Mouse (Mus musculus): ENCODE data around the gene Sorbs1. TPM values are rescaled to one million over a fixed set of nuclear protein-coding genes. Genes with fewer than 3 reads are reported as not detected.

Gene Sorbs1
- total RNA-seq, 2 experiments from 2014 or later = 57.9 to 70.9 TPM

DNA sequence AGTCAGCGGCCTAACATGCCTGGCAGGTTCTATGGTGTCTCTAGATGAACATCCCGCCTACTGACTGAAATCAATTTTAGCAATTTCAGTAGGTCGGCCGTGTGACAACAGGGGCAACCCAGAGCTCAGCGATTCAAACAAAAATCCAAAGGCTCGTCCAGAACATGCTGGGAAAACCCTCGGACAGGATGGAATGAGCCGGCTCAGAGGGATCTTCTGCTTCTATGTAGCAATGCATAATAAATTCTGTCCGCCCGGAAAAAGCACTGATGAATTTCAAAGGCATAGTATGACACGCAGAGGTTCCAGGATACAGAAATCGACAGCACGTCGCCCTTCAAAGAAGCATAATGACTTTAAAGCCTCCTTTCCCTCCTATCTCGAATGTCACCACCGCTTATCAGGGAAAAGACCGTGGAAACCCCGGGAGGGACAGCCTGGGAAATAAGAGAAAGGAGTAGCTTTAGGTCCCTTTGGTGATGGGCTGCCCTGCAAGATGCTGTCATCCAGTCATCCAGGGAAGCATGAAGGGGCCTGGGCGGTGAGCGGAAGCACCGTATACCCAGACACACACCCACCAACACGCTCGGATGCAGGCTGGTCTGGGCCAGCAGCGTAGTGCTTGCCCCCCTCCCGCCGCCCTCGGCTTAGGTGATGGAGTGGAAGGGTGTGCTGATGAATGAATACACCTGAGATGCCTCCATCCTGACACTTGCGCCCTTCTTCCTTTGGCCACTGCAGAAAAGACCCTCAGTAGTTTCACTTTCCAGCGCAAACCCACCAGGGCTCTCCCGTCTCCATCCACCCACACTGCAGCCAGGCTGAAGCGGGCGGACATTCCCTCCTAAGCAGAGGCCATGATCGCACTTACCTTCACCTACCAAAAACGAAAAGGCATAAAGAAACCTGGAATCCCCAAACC lies 818 bp downstream of the Sorbs1 start:
- peak; percentile 24 for DNase-seq

DNA sequence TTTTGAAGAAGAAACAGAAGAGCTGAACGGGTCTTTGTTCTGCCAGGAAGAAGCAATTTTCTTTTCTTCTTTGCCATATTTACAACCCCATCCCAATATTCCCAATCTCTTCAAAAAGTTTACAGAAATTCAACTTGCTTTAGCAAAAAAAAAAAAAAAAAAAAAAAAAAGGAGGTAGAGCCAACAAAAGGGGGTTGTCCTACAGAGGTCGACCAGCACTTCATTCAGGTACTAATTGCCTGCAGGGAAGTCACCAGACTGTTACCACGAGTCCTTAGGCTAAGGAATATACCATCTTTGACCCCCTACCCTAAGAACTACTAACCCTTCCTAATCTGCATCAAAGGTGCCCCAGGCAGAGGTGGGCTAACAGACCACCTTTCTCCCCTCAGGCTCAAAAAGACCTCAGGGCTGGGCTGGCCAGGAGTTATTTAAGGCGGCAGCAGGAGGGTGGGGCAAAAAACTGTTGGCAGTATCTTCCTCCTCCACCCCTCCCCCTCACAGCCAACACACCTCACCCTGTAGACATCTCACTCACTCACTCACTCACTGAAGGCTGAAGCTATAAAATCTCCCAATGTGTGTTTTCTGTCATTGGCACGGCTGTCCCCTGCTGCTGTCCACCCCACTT lies 1.8 kb downstream of the Sorbs1 start:
- no peak for DNase-seq

DNA sequence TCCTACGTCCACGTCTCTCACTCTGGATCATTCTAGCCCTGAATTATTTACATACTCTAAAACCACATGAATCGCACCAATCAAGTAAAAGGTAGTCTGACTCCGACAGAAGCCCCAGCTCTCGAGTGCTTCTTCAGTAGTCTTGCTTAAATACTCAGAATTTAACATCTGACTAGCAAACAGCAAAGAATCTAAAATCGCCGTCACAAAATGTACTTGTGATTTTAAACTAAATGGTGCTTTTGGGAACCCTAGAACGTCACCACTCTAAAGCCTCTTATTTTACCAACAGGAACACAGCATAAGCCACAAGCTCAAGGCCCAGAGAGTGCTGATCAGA lies 2.5 kb downstream of the Sorbs1 start:
- DNase-seq = no peak

DNA sequence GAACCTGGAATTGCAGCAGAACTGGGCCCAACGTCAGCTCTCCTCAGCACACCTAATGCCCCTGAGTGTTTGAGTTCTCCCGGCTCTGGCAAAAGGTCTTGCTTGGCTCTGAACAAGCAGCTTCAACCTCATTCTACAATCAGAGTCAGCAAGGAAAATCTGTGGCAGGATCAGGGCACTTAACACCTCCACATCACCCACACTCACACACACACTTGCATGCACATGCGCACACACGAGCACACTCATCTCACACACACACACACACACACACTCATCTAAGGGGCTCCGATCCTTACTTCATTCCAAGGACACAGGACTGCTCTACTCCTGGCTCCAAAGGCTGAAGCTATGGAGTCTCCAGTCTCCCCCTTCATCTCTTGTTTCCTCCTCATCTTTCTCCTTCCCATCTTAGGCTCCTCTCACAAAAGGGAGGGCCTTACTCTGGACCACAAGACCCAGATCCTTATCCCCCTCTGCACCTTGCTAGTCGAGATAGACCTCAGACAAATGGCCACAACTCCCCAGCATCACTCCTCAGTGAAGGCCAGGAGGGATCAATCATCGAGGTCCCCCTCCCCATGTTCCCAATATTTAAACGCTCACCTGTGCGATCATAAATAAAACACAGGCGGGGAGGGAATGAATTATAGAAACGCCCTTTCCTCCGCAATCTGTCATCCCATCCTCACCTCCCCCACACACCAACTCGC lies 3.0 kb downstream of the Sorbs1 start:
- no peak for DNase-seq

DNA sequence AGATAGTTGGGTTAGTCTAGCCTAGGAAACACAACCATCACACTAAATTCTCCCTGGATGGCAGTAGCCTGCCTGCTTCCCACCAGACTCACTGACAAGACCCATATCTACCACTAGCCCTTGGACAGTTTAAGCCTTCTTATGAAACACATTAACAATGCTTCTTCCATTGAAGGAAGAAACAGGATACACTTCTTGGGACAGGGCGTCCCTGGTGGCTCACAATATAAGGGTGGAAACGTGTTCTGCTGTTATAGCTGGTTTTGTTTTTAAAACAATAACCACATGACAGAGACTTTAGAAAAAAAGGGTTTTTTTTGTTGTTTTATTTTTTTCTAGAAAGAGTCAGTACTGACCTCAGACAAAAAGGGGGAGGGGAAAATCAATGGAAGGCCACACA lies 4.3 kb downstream of the Sorbs1 start:
- no peak for DNase-seq

DNA sequence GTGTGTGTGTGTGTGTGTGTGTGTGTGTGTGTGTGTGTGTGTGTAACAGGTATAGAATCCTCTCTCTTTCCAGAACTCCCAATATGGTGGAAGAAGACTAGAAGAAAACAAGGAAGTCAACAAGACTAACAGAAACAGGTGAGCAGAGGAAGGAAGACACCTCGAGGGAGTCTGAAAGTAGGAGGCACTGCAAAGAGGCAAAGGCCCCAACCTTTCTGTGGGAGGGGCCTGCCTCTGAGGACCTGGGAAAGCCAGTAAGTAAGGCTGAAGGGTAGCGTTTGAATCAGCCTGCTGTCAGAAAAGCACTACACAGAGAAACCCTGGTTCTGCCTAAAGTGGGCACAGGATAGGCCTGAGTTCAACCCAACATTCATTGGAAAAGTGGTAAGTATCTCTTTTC lies 4.7 kb downstream of the Sorbs1 start:
- no peak for DNase-seq

DNA sequence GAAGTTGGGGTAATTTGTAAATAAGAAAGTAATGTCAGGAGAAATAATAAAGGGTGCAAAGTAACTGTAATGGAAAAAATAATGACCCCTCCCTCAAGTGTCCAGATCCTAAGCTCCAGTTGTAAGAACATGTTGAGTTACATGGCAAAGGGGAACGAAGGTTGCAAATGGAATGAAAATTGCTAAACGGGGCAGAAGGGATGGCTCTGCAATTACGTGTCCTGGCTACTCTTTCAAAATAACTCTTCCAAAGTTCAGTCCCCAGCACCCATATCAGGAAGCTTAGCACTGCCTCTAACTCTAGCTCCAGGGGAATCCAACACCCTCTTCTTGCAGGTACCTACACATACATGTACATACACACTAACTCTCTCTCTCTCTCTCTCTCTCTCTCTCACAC lies 6.6 kb downstream of the Sorbs1 start:
- no peak for DNase-seq

DNA sequence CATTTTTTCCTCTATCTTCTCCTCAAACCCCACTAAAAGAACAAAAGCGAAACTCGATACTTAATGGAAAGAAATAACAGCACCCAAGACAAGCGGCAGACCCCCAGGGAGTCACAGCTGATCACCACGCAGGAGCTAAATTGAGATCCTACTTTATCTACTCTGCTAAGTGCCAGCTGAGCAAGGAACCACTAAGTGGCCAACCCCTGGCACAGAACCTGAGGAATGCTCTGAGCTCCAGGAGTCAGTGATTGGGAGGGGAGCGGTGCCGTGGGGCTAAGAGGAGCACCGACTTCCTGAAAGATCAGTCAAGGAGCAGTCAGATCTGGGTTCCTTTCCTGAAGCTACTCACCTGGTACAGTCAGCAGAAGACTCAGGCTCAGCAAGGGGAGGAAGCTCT lies 9.2 kb downstream of the Sorbs1 start:
- DNase-seq = no peak

DNA sequence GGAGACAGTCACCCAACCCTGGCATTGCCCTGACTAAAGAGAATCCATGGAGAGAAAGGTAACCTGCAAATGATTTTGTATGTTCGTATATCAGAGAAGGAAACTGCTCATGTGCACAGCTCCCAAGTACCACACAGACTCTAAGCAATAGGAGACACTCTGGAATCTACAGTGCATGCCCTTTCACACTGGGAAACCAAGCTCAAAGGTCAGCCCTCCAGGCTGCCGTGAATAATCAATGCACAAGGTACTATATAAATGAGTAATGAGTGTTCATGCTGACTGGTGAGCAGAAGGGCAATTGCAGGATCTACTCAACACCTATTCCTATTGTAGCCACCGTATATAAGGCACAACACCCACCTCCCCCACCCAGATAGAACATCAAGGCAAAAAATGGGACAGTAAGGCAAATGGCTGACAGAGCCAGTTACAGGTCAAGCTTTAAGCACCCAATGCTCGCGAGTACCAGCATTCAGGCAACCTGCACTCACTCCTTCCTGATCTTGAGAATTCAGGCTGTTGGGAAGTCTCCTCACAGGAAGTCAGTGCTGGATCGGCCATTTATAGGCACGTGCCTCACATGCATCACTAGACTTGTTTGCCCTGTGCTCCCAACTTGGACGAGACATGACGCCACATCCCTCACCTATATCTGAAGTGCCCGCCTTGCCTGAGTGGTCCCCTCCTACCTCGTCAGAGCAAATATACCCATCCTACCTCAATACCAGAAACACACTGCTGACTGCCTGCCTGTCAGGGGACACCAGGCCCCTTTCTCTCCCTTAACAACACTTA lies 13.4 kb downstream of the Sorbs1 start:
- no peak for DNase-seq

DNA sequence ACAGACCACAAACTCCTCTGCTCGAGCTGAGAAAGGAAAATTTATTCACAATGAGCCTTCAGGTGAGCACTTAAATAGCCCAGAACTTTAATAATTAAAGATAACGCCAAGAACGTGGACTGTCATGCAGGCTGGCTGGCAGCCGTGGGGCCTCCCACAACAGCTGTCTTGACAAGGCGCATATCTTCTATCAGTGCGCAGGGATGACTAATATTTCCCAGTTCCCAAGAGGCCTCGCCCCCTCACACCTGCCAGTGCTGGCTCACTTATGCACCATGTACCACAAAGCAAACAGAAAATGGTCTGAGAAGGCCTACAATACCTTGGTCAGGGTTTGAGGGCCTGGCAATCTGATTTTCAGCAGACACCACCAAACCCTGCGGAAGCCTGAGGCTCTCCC lies 14.4 kb downstream of the Sorbs1 start:
- DNase-seq = no peak

DNA sequence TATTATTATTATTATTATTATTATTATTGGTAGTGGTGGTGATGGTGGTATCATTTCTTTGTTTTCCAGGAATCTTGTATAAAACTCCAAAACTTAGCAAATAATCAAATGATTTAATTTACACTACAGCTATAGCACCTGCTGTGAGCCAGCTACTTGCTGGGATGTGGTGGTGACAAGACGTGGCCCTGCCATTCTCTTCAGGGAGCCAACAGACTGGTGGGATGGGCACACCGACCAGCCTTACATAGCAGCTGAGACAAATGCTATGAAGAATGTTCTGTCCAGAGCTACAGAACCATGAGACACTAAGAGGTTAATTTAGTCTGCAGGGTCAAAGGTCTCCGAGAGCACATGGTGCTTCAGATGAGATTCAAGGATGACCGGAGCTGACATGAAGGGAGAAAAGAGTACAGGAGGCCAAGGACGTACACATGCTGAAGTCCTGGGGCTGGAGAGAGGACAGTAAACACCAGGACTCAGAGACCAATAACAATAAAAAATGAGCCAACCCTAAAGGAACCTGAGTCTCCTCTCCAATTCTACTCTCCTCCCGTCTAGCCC lies 15.3 kb downstream of the Sorbs1 start:
- DNase-seq = no peak

DNA sequence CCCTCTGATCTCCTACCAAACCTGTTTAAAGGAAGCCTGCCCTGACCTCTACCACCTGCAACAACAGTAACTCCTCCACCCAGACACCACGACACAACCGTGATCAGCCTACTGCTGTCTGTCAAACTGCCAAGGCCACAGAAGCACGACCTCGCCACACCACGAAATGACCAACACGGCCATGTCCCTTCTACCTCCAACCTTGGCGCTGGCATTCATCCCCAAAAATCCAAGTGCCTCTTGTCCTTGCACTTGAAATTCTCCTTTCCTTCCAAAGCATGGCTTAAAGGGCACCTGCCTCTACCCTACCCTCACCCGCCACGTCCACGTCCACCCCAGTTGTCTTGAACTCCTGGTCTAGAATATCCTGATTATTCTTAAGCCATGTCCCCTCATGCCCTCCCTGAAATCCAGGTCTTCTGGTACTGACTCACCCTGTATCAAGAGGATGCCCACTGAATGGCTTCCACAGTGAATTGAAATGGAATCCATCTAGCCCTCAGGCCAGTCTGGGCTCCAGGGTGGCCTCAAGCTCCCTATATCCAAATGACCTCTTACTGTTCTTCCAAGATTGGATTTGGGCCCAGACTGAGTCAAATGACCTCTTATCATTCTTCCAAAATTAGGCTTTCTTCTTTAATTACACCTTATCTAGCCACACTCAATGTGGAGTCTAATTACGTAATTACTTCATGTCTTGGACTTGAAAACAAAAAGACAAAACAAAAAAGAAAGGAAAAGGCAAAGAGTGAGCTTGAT lies 16.9 kb downstream of the Sorbs1 start:
- no peak for DNase-seq

DNA sequence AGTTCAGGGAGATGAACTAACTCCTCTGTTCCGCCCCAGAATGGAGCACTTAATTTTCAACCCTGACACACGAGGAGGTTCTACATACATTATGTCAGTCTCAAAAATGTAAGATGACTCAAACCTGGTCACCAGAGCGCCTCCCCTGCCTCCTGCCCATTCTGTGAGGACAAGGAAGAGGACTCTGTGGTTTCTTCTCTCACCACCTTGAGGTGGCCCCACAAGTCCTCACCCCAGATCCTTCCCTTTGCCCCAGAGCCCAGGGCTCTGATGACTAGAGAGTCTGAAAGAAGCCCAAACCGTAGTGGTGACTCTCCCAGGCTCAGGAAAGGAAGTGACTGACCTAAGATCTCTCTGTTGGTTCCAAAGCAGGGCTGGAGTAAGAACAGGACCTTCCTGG lies 17.5 kb downstream of the Sorbs1 start:
- no peak for DNase-seq

DNA sequence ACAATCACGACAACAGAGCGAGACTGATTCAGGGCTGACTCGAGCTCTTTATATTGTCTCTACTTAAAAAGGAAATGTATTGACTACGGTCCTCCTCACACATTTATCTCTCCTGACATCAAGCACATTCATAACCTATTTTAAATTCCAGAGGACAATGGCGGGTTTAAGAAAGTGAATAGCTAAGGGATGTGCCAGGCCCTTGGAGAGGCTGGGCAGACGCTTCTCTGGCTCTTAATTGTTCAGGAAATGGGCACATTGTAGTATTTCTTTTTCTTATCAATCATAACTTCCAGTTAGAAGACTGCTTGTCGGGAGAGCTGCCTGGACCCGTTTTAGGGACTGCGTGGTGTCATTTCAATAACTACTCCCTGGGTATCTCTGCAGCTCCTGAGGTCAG lies 20.7 kb downstream of the Sorbs1 start:
- DNase-seq = no peak

DNA sequence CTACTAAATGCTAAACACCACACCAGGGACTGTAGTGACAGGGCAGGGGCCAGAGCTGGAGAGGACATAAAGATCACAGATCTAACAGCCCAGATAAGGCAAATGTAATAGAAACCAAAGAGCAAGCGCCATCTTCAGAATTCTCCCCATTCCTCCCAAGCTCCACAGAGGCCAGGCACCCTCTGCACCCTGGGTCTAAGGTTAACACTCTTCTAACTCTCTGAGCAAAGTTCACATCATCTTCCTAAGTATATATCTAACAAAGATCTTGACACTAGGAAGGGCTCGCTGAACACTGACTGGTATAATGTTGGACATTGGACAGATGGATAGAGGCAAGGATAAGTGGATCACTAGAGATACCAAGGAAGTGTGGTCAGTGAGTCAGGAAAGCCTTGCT lies 22.1 kb downstream of the Sorbs1 start:
- no peak for DNase-seq

DNA sequence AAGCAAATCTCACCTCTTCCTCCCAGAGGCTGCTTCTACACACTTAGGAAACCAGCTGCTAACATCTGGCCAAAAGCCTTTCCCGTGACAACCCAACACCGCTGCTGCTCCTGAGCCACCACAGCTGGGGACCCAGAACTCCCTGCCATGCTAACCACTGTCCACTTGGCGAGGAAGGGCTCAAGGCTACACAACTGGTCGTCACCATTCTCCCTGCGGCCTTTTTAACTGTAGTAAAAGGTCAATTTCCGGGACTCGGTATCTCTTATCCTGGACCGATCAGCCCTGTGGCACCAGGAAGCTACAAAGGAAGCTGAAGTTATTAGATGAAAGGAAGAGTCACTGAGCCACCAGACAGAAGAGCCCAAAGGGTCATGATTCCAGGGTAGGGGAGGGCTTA lies 22.8 kb downstream of the Sorbs1 start:
- no peak for DNase-seq

DNA sequence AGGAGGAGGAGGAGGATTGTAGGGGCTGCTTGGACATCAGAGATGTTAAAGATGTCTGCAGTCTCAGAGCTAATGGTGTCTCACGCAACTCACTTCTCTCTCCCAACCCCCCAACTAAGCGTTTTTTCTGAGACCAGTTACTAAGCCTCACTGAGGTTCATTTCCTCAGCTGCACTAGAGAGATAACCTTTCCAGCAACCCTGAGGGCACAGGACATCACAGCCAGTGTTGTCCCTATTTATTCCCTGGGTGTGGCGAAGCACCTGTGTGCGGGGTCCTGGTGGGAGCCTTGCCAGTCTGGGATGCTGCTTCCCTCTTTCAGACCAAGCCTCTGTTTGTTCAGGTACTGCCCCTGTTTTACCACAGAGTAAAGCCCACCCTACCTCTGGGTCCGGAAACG lies 23.9 kb downstream of the Sorbs1 start:
- no peak for DNase-seq

DNA sequence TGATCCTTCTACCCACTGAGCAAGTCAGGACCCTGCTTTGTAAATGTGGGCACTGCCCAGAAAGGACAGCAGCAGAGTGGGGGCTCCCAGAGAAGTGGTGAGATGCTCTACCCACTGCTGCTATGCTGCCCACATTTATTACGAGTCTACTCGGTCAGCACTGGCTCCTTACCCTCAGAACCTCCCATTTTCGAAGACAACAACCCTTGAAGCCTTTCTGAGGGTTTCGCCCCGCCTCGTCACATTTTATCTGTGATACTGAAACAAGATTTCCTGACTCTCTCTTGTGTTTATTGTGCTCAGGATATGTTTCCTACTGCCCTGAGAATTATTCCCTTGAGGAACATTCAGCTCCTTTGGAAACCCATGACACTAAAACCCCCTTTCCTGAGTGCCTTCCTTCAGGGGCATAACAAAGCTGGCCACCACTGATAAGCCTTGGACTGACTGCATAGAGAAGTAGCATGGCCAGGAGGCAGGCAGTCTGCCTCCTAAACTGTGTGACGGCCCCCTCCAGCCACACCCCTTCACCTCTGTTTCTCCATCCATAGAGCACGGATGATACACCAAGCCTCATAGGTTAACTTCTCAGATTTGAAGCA lies 24.6 kb downstream of the Sorbs1 start:
- DNase-seq = no peak

DNA sequence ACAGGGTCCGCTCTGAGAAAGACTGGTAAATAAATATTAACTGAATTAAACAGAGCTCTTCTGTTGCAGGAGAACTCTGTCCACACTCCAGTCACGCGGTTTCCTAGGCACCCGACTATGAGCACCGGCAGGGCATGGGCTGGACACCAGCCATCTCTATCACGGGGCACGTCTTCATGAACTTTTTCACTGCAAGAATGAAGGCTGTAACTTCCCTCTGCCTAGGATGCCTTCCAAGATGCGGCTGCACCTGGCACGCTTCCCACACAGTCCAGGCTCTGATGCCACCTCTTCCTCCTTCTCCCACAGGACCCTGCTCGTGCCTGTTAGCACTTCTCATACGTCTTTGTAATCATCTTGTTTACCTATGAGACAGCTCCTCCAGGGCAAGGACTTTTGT lies 26.0 kb downstream of the Sorbs1 start:
- peak; percentile 51 for DNase-seq

DNA sequence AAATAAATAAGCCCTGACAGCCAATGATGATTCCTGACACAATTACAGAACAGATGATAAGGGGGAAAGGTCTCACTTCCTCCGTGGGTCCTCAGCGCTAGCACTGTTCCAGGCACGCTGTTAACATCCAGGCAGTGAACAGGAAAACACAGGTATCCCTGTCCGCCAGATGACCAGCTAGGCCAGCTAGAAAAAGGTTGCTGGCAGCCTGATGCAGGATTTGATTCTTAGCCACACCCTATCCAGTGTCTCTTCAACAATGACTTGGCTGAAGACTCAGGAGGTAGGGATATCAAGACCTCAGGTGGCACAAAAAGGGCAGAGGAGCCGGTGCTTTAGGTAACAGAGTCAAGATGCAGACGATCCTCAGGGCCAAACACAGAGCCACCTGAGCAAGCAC lies 32.5 kb downstream of the Sorbs1 start:
- no peak for DNase-seq

DNA sequence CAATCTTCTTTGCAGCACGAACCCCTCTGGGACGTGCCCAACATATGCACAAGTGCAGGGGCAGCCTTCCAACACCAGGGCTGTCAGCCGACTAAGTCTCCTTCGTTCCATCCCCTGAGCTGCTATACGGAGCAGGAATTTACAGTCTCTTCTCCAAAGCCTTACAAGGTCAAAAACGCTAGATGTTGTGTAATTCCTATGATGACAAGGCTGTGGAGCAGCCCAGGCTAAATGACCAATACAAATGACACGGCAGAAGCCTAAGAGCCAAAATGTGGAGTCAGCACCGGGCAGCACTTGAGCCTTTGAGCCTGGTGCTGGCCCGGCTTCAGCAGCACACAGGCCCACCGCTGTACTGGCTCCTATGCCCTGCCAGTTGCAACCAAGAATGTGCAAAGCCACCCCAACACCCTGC lies 35.4 kb downstream of the Sorbs1 start:
- DNase-seq = peak; percentile 28

All from gastrocnemius, postnatal 10 days (tissue).